Mouse (Mus musculus): ENCODE results near the gene Inhbc. TPM values are rescaled to one million over a fixed set of nuclear protein-coding genes. Genes with fewer than 3 reads are reported as not detected.

Gene Inhbc
- not detected in 2 replicates for polyA plus RNA-seq (2011; ENCODE audit: insufficient read depth, insufficient read length, low read depth, missing spikeins)

DNA sequence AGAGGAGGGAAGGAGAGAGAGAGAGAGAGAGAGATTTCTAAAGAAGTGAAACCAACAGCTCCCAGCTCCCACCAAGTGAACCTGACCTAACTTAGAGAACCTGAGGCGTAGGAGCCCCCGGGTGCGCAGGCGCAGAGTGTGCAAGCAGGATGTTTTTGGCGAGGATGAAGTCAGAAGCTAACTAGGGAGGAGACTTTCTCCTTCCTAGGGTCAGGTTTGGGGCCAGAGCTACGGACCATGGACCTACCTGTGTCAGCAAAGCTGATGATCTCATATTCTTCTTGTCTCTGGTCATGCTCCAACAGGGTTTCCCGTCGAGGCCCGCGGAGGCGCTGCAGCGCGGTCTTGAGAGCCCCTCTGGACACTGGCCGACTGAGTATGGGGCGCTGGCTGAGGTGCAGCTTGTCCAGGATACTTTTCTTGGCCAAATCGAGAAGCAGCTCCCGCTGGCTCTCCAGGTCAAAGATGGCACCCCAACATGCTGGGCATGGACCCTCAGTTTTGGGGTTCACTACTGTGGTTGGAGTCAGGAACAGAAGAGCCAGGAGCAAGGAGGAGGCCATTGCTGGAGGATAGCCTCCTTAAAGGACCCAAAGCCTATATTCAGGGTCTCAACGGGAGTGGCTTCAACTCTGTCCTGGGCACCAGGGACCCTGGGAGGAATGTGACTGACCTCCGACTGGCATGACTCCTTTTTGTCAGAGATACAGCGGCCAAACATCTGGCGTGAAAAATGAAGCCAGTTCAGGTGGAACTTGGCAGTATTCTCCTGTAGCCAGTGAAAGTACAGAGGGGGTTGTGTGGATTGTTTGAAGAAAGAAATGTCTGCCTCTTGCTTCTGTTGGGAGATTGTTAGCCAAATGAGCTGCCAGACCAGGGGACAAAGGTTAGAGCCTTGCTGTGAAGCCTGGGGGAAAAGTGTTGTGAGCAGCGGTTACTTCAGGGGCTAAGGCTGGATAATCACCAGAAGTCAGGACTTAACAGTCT lies at the start of gene Inhbc:
Gene Inhbc (minus strand): TSS at position 598 of the 987 bp plus-strand sequence.
- H3K4me3 ChIP-seq (ENCODE audit: low read depth, low read length), result peak within 1 kb of the TSS; percentile 34
- H3K27me3 ChIP-seq (ENCODE audit: control insufficient read depth, insufficient read depth, low read length, poor library complexity, severe bottlenecking), result no peaks in the 10 kb centered on the region
- no peaks in the 10 kb centered on the region for H3K9me3 ChIP-seq (replicated peaks; ENCODE audit: control insufficient read depth, insufficient read depth, low read length, poor library complexity, severe bottlenecking)
- no peak within 1 kb of the TSS for H3K27ac ChIP-seq (ENCODE audit: insufficient read depth, low read length)
- H3K9ac ChIP-seq (ENCODE audit: low read depth, poor library complexity, severe bottlenecking), result 0 out of 2 replicates have a peak within 1 kb of the TSS, but pooled peaks have one; percentile 30
- TF ChIP-seq POLR2A (IDR thresholded peaks at IDR 0.05; ENCODE audit: insufficient read depth, low read length), result no peak
- TF ChIP-seq EP300 (IDR thresholded peaks at IDR 0.05; ENCODE audit: insufficient read depth, low read depth, low read length), result no peak
- no peak for TF ChIP-seq CTCF (IDR thresholded peaks at IDR 0.05; ENCODE audit: low read depth, low read length)
- peaks cover 3% of the 10 kb centered on the region for H3K4me1 ChIP-seq (ENCODE audit: control insufficient read depth, insufficient read depth, low read length)
- no peaks in the 10 kb centered on the region for H3K36me3 ChIP-seq (ENCODE audit: control insufficient read depth, insufficient read depth, low read length, poor library complexity, severe bottlenecking)

DNA sequence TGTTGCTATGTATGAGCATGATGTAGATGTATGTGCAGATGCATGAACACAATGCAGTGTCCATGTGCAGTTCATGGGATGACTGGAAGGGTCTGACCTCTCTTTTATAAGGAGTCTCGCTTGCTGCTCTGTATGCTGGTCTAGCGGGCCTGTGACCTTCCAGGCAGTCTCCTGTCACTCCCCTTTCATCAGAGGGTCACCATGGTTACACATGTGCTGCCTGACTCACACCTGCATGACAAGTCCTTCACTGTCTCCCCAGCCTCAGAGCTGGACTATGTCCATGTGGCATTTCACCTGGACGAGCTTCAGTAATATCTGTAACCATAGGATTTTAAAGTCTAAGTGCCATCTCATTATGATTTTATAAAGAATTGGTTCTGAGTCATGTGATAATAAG lies 43.9 kb upstream of the Inhbc start:
- Histone ChIP-seq H3K4me1 (ENCODE audit: control insufficient read depth, insufficient read depth, low read length) (no peaks in the 10 kb centered on the region), H3K27me3 (ENCODE audit: control insufficient read depth, insufficient read depth, low read length, poor library complexity, severe bottlenecking) (no peaks in the 10 kb centered on the region), H3K9me3 (replicated peaks; ENCODE audit: control insufficient read depth, insufficient read depth, low read length, poor library complexity, severe bottlenecking) (no peaks in the 10 kb centered on the region), H3K36me3 (ENCODE audit: control insufficient read depth, insufficient read depth, low read length, poor library complexity, severe bottlenecking) (no peaks in the 10 kb centered on the region), H3K4me3 (ENCODE audit: low read depth, low read length) (no peak overlapping the region), H3K27ac (ENCODE audit: insufficient read depth, low read length) (no peak overlapping the region), H3K9ac (ENCODE audit: low read depth, poor library complexity, severe bottlenecking) (no peak overlapping the region)
- no peak for TF ChIP-seq EP300 (IDR thresholded peaks at IDR 0.05; ENCODE audit: insufficient read depth, low read depth, low read length)
- TF ChIP-seq POLR2A (IDR thresholded peaks at IDR 0.05; ENCODE audit: insufficient read depth, low read length), result no peak
- no peak for TF ChIP-seq CTCF (IDR thresholded peaks at IDR 0.05; ENCODE audit: low read depth, low read length)

DNA sequence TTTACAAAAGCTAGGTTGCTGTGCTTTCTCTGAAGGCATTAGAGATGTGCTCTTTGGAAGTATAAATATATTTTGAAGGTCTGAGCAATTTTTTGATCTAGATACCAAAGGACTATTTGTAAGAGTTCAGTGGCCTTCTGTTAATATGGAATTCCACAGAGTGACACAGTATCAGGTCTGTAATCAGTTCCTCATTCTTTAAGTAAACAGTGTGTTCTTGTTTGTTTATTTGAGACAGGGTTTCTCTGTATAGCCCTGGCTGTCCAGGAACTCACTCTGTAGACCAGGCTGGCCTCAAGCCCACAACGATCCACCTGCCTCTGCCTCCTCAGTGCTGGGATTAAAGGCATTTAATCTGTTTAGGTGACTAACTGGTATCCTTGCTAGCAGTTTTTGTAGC lies 43.4 kb upstream of the Inhbc start:
- Histone ChIP-seq H3K36me3 (ENCODE audit: control insufficient read depth, insufficient read depth, low read length, poor library complexity, severe bottlenecking) (no peaks in the 10 kb centered on the region), H3K27me3 (ENCODE audit: control insufficient read depth, insufficient read depth, low read length, poor library complexity, severe bottlenecking) (no peaks in the 10 kb centered on the region), H3K4me1 (ENCODE audit: control insufficient read depth, insufficient read depth, low read length) (no peaks in the 10 kb centered on the region), H3K9ac (ENCODE audit: low read depth, poor library complexity, severe bottlenecking) (no peak overlapping the region), H3K27ac (ENCODE audit: insufficient read depth, low read length) (no peak overlapping the region), H3K4me3 (ENCODE audit: low read depth, low read length) (no peak overlapping the region), H3K9me3 (replicated peaks; ENCODE audit: control insufficient read depth, insufficient read depth, low read length, poor library complexity, severe bottlenecking) (no peaks in the 10 kb centered on the region)
- TF ChIP-seq POLR2A (IDR thresholded peaks at IDR 0.05; ENCODE audit: insufficient read depth, low read length) (no peak), EP300 (IDR thresholded peaks at IDR 0.05; ENCODE audit: insufficient read depth, low read depth, low read length) (no peak), CTCF (IDR thresholded peaks at IDR 0.05; ENCODE audit: low read depth, low read length) (no peak)

DNA sequence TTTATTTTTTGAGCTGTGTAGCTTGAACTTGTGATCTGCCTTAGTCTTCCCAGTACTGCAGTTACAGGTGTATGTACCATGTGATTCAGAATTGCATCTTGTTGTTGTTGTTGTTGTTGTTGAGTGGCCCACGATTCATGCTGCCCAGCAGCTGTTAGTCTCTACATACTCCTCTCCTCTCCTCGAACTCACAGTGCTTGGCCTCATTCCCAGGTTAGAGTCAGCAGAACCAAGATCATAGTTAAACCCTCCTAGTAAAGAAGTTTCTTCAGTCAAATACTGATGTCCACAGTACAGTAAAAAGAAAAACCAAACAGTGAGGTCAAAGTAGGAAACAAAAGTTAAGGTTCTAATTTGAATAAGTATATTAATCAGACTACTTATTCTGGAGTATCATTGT lies 42.5 kb upstream of the Inhbc start:
- Histone ChIP-seq H3K9me3 (replicated peaks; ENCODE audit: control insufficient read depth, insufficient read depth, low read length, poor library complexity, severe bottlenecking) (no peaks in the 10 kb centered on the region), H3K27me3 (ENCODE audit: control insufficient read depth, insufficient read depth, low read length, poor library complexity, severe bottlenecking) (no peaks in the 10 kb centered on the region), H3K4me1 (ENCODE audit: control insufficient read depth, insufficient read depth, low read length) (no peaks in the 10 kb centered on the region), H3K27ac (ENCODE audit: insufficient read depth, low read length) (no peak overlapping the region), H3K4me3 (ENCODE audit: low read depth, low read length) (no peak overlapping the region), H3K9ac (ENCODE audit: low read depth, poor library complexity, severe bottlenecking) (no peak overlapping the region), H3K36me3 (ENCODE audit: control insufficient read depth, insufficient read depth, low read length, poor library complexity, severe bottlenecking) (no peaks in the 10 kb centered on the region)
- TF ChIP-seq POLR2A (IDR thresholded peaks at IDR 0.05; ENCODE audit: insufficient read depth, low read length) (no peak), EP300 (IDR thresholded peaks at IDR 0.05; ENCODE audit: insufficient read depth, low read depth, low read length) (no peak), CTCF (IDR thresholded peaks at IDR 0.05; ENCODE audit: low read depth, low read length) (no peak)

DNA sequence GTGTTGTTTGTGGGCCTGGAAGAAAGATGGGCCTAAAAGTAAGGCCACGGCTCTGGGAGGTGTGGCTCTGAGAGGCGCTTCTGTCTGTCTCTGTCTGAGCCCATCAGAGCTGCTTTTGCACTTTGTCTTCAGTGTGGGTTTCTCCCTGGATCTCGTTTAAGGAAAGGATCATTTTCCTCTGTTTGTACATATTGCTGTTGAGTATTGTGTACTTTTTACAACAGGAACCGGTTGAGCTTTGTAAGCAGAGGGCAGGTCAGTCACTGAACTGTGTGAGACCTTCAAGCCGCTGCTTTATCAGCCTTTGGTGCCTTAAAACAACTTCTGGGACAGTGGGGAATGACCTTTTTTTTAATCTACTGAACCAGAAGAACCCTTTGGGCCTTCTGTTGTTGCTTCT lies 41.9 kb upstream of the Inhbc start:
- no peak overlapping the region for H3K9ac ChIP-seq (ENCODE audit: low read depth, poor library complexity, severe bottlenecking)

DNA sequence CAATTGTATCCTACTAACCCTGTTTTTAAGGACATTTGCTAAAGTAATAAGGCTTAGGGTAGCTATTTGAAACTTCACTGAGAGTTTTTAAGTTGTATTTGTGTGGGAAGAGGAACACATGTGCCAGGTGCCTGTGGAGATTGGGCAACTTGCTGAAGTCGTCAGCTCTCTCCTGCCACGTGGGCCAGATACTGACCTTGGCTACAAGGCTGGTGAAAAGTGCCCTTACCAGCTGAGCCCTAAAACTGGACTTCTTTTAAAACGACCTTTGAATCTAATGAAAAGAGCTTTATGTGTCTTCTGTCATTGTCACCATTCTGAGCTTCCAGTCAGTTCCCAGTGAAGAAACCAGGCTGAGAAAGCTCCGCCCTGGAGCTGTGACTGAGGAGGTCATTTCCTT lies 37.2 kb upstream of the Inhbc start:
- Histone ChIP-seq H3K9me3 (replicated peaks; ENCODE audit: control insufficient read depth, insufficient read depth, low read length, poor library complexity, severe bottlenecking) (no peaks in the 10 kb centered on the region), H3K36me3 (ENCODE audit: control insufficient read depth, insufficient read depth, low read length, poor library complexity, severe bottlenecking) (no peaks in the 10 kb centered on the region)

More for the DNA sequence above, 41.9 kb upstream of the Inhbc start:
- Histone ChIP-seq H3K4me3 (ENCODE audit: low read depth, low read length) (no peak overlapping the region), H3K4me1 (ENCODE audit: control insufficient read depth, insufficient read depth, low read length) (no peaks in the 10 kb centered on the region), H3K36me3 (ENCODE audit: control insufficient read depth, insufficient read depth, low read length, poor library complexity, severe bottlenecking) (no peaks in the 10 kb centered on the region), H3K9me3 (replicated peaks; ENCODE audit: control insufficient read depth, insufficient read depth, low read length, poor library complexity, severe bottlenecking) (no peaks in the 10 kb centered on the region), H3K27me3 (ENCODE audit: control insufficient read depth, insufficient read depth, low read length, poor library complexity, severe bottlenecking) (no peaks in the 10 kb centered on the region), H3K27ac (ENCODE audit: insufficient read depth, low read length) (no peak overlapping the region)
- TF ChIP-seq POLR2A (IDR thresholded peaks at IDR 0.05; ENCODE audit: insufficient read depth, low read length), result no peak
- TF ChIP-seq EP300 (IDR thresholded peaks at IDR 0.05; ENCODE audit: insufficient read depth, low read depth, low read length), result no peak
- TF ChIP-seq CTCF (IDR thresholded peaks at IDR 0.05; ENCODE audit: low read depth, low read length), result no peak

More for the DNA sequence above, 37.2 kb upstream of the Inhbc start:
- Histone ChIP-seq H3K27me3 (ENCODE audit: control insufficient read depth, insufficient read depth, low read length, poor library complexity, severe bottlenecking) (no peaks in the 10 kb centered on the region), H3K27ac (ENCODE audit: insufficient read depth, low read length) (no peak overlapping the region), H3K4me1 (ENCODE audit: control insufficient read depth, insufficient read depth, low read length) (no peaks in the 10 kb centered on the region), H3K9ac (ENCODE audit: low read depth, poor library complexity, severe bottlenecking) (no peak overlapping the region), H3K4me3 (ENCODE audit: low read depth, low read length) (no peak overlapping the region)
- TF ChIP-seq POLR2A (IDR thresholded peaks at IDR 0.05; ENCODE audit: insufficient read depth, low read length) (no peak), EP300 (IDR thresholded peaks at IDR 0.05; ENCODE audit: insufficient read depth, low read depth, low read length) (no peak), CTCF (IDR thresholded peaks at IDR 0.05; ENCODE audit: low read depth, low read length) (no peak)

All from ES-Bruce4 (cell line).